Mouse (Mus musculus) intestine, embryonic 15.5 days (tissue): ENCODE data around the gene Nckap5. TPM values are rescaled to one million over a fixed set of nuclear protein-coding genes. Genes with fewer than 3 reads are reported as not detected.

Source experiments
- ATAC-seq: fragments of 200-750 bp; cut with Nextera tagmentation; 2 replicates; pipeline ENCODE4 v1.8.0; 2017; ENCODE audit warnings: moderate TSS enrichment, moderate library complexity
- H3K27ac ChIP-seq: fragments of 300-500 bp; sonication (generic); 2 replicates; pipeline ENCODE4 v1.5.1; 2015; ENCODE audit warnings: mild to moderate bottlenecking, inconsistent platforms
- H3K27me3 ChIP-seq: fragments of 300-500 bp; sonication (generic); replicated peaks from 2 replicates; pipeline ENCODE4 v1.6.1; 2015; ENCODE audit warnings: inconsistent platforms
- H3K36me3 ChIP-seq: fragments of 300-500 bp; sonication (generic); 2 replicates; pipeline ENCODE4 v1.6.1; 2015; ENCODE audit warnings: inconsistent platforms
- H3K4me1 ChIP-seq: fragments of 300-500 bp; sonication (generic); replicated peaks from 2 replicates; pipeline ENCODE4 v1.6.1; 2015; ENCODE audit warnings: inconsistent platforms
- H3K4me2 ChIP-seq: fragments of 300-500 bp; sonication (generic); replicated peaks from 2 replicates; pipeline ENCODE4 v1.6.1; 2015; ENCODE audit warnings: mild to moderate bottlenecking, inconsistent platforms
- H3K4me3 ChIP-seq: fragments of 300-500 bp; sonication (generic); replicated peaks from 2 replicates; pipeline ENCODE4 v1.5.1; 2015; ENCODE audit warnings: inconsistent platforms
- H3K9ac ChIP-seq: fragments of 300-500 bp; sonication (generic); 2 replicates; pipeline ENCODE4 v1.6.1; 2015; ENCODE audit warnings: inconsistent platforms
- H3K9me3 ChIP-seq: fragments of 300-500 bp; sonication (generic); 2 replicates; pipeline ENCODE4 v1.6.1; 2016; ENCODE audit warnings: inconsistent platforms
- WGBS: fragments of 180-500 bp; shearing (Covaris S2); methylation state at CpG from one replicate; pipeline ENCODE4 v1.1.7; 2015; 5-methylcytosine and 5-hydroxymethylcytosine counted together
- polyA plus RNA-seq: library from polyadenylated mRNA; unstranded; fragments of >200 nt; fragmentation: Nextera tagmentation; extraction: Ambion mirVana; gene quantifications from 2 replicates; pipeline ENCODE4 v1.2.1, GENCODE M21; 2015

Nckap5 gene
- polyA plus RNA-seq, 1 experiment from 2014 or later: 11.4 TPM

- WGBS: 83% methylated on average over 5 of the region's 5 CpGs
- no peak for ATAC-seq
- H3K36me3 ChIP-seq: no peaks in the 10 kb centered on the region
- H3K27me3 ChIP-seq: no peaks in the 10 kb centered on the region
- H3K9ac ChIP-seq: no peak overlapping the region
- H3K4me2 ChIP-seq: no peak overlapping the region
- no peak overlapping the region for H3K4me3 ChIP-seq
- no peaks in the 10 kb centered on the region for H3K9me3 ChIP-seq
- no peaks in the 10 kb centered on the region for H3K4me1 ChIP-seq
- no peak overlapping the region for H3K27ac ChIP-seq
These were observed 620.9 kb downstream of the Nckap5 start for GRCm38 (mm10) chr1:126209743-126210142.

GRCm38 (mm10) chr1:126209131-126209530 lies 621.5 kb downstream of the Nckap5 start:
- 91% methylated on average over 7 of the region's 7 CpGs for WGBS
- no peaks in the 10 kb centered on the region for H3K27me3 ChIP-seq
- H3K36me3 ChIP-seq: no peaks in the 10 kb centered on the region
- H3K4me2 ChIP-seq: no peak overlapping the region
- H3K4me1 ChIP-seq: no peaks in the 10 kb centered on the region
- H3K27ac ChIP-seq: no peak overlapping the region
- no peak overlapping the region for H3K9ac ChIP-seq
- no peaks in the 10 kb centered on the region for H3K9me3 ChIP-seq
- ATAC-seq: no peak
- no peak overlapping the region for H3K4me3 ChIP-seq

- H3K4me2 ChIP-seq: no peak overlapping the region
- no peak for ATAC-seq
- H3K27ac ChIP-seq: no peak overlapping the region
- H3K9ac ChIP-seq: no peak overlapping the region
- no peak overlapping the region for H3K4me3 ChIP-seq
- H3K4me1 ChIP-seq: no peaks in the 10 kb centered on the region
- no peaks in the 10 kb centered on the region for H3K9me3 ChIP-seq
- no peaks in the 10 kb centered on the region for H3K27me3 ChIP-seq
- no peaks in the 10 kb centered on the region for H3K36me3 ChIP-seq
These were observed 633.7 kb downstream of the Nckap5 start for GRCm38 (mm10) chr1:126196937-126197336.

- no peak for ATAC-seq
- Histone ChIP-seq H3K27ac (no peak overlapping the region), H3K9me3 (no peaks in the 10 kb centered on the region), H3K36me3 (no peaks in the 10 kb centered on the region), H3K4me1 (no peaks in the 10 kb centered on the region), H3K9ac (no peak overlapping the region), H3K4me2 (no peak overlapping the region), H3K4me3 (no peak overlapping the region), H3K27me3 (no peaks in the 10 kb centered on the region)
- 81% methylated on average over 4 of the region's 4 CpGs for WGBS
These were observed 640.2 kb downstream of the Nckap5 start for GRCm38 (mm10) chr1:126190353-126190752.

GRCm38 (mm10) chr1:126183751-126184150 lies 646.8 kb downstream of the Nckap5 start:
- H3K36me3 ChIP-seq: no peaks in the 10 kb centered on the region
- WGBS: 93% methylated on average over 7 of the region's 7 CpGs
- no peaks in the 10 kb centered on the region for H3K27me3 ChIP-seq
- H3K4me2 ChIP-seq: no peak overlapping the region
- H3K4me3 ChIP-seq: no peak overlapping the region
- no peak overlapping the region for H3K27ac ChIP-seq
- H3K9ac ChIP-seq: no peak overlapping the region
- no peaks in the 10 kb centered on the region for H3K4me1 ChIP-seq
- no peak for ATAC-seq
- H3K9me3 ChIP-seq: no peaks in the 10 kb centered on the region

- 79% methylated on average over 1 of the region's 1 CpGs for WGBS
- Histone ChIP-seq H3K4me2 (no peak overlapping the region), H3K36me3 (no peaks in the 10 kb centered on the region), H3K9ac (no peak overlapping the region), H3K27me3 (no peaks in the 10 kb centered on the region), H3K4me3 (no peak overlapping the region), H3K27ac (no peak overlapping the region), H3K9me3 (no peaks in the 10 kb centered on the region), H3K4me1 (no peaks in the 10 kb centered on the region)
- no peak for ATAC-seq
These were observed 662.0 kb downstream of the Nckap5 start for GRCm38 (mm10) chr1:126168579-126168978.

GRCm38 (mm10) chr1:126168131-126168530 lies 662.5 kb downstream of the Nckap5 start:
- Histone ChIP-seq H3K27me3 (no peaks in the 10 kb centered on the region), H3K4me1 (no peaks in the 10 kb centered on the region), H3K4me3 (no peak overlapping the region), H3K4me2 (no peak overlapping the region), H3K9ac (no peak overlapping the region), H3K27ac (no peak overlapping the region), H3K9me3 (no peaks in the 10 kb centered on the region), H3K36me3 (no peaks in the 10 kb centered on the region)
- WGBS: 61% methylated on average over 2 of the region's 2 CpGs
- no peak for ATAC-seq

GRCm38 (mm10) chr1:126167546-126167945 lies 663.1 kb downstream of the Nckap5 start:
- H3K4me3 ChIP-seq: no peak overlapping the region
- no peak for ATAC-seq
- no peak overlapping the region for H3K9ac ChIP-seq
- H3K27me3 ChIP-seq: no peaks in the 10 kb centered on the region
- H3K27ac ChIP-seq: no peak overlapping the region
- no peaks in the 10 kb centered on the region for H3K4me1 ChIP-seq
- 76% methylated on average over 7 of the region's 7 CpGs for WGBS
- H3K9me3 ChIP-seq: no peaks in the 10 kb centered on the region
- no peaks in the 10 kb centered on the region for H3K36me3 ChIP-seq
- H3K4me2 ChIP-seq: no peak overlapping the region

- Histone ChIP-seq H3K4me3 (no peak overlapping the region), H3K9me3 (no peaks in the 10 kb centered on the region), H3K4me2 (no peak overlapping the region), H3K9ac (no peak overlapping the region), H3K4me1 (no peaks in the 10 kb centered on the region), H3K27me3 (no peaks in the 10 kb centered on the region), H3K27ac (no peak overlapping the region), H3K36me3 (no peaks in the 10 kb centered on the region)
- WGBS: 65% methylated on average over 6 of the region's 6 CpGs
- no peak for ATAC-seq
These were observed 671.3 kb downstream of the Nckap5 start for GRCm38 (mm10) chr1:126159287-126159686.

GRCm38 (mm10) chr1:126155816-126156215 lies 674.8 kb downstream of the Nckap5 start:
- Histone ChIP-seq H3K4me2 (no peak overlapping the region), H3K27ac (no peak overlapping the region), H3K4me1 (no peaks in the 10 kb centered on the region), H3K9me3 (no peaks in the 10 kb centered on the region), H3K36me3 (no peaks in the 10 kb centered on the region), H3K4me3 (no peak overlapping the region), H3K27me3 (no peaks in the 10 kb centered on the region), H3K9ac (no peak overlapping the region)
- 56% methylated on average over 5 of the region's 5 CpGs for WGBS
- no peak for ATAC-seq

- ATAC-seq: no peak
- no peaks in the 10 kb centered on the region for H3K9me3 ChIP-seq
- WGBS: 74% methylated on average over 6 of the region's 6 CpGs
- no peak overlapping the region for H3K27ac ChIP-seq
- no peak overlapping the region for H3K4me3 ChIP-seq
- no peak overlapping the region for H3K4me2 ChIP-seq
- H3K4me1 ChIP-seq: no peaks in the 10 kb centered on the region
- no peak overlapping the region for H3K9ac ChIP-seq
- no peaks in the 10 kb centered on the region for H3K36me3 ChIP-seq
- no peaks in the 10 kb centered on the region for H3K27me3 ChIP-seq
These were observed 676.9 kb downstream of the Nckap5 start for GRCm38 (mm10) chr1:126153516-126154234.

- no peak overlapping the region for H3K27ac ChIP-seq
- no peaks in the 10 kb centered on the region for H3K9me3 ChIP-seq
- 82% methylated on average over 6 of the region's 6 CpGs for WGBS
- H3K27me3 ChIP-seq: no peaks in the 10 kb centered on the region
- no peak for ATAC-seq
- no peak overlapping the region for H3K4me3 ChIP-seq
- H3K36me3 ChIP-seq: no peaks in the 10 kb centered on the region
- H3K9ac ChIP-seq: no peak overlapping the region
- no peaks in the 10 kb centered on the region for H3K4me1 ChIP-seq
- H3K4me2 ChIP-seq: no peak overlapping the region
These were observed 678.4 kb downstream of the Nckap5 start for GRCm38 (mm10) chr1:126152217-126152616.

GRCm38 (mm10) chr1:126149966-126150365 lies 680.6 kb downstream of the Nckap5 start:
- no peak for ATAC-seq
- no peak overlapping the region for H3K9ac ChIP-seq
- no peak overlapping the region for H3K27ac ChIP-seq
- no peak overlapping the region for H3K4me2 ChIP-seq
- no peaks in the 10 kb centered on the region for H3K36me3 ChIP-seq
- no peaks in the 10 kb centered on the region for H3K4me1 ChIP-seq
- no peak overlapping the region for H3K4me3 ChIP-seq
- H3K9me3 ChIP-seq: no peaks in the 10 kb centered on the region
- H3K27me3 ChIP-seq: no peaks in the 10 kb centered on the region
